Mouse (Mus musculus) gastrocnemius, adult 2 months (tissue): ENCODE data around the gene Fut8. TPM values are rescaled to one million over a fixed set of nuclear protein-coding genes. Genes with fewer than 3 reads are reported as not detected.

Source experiments
- DNase-seq: peaks from one replicate; pipeline ENCODE4 v3.0.0; 2022
- H3K27ac ChIP-seq: fragments of 200-600 bp; 2 replicates; pipeline ENCODE4 v1.8.1; 2022; ENCODE audit warnings: mild to moderate bottlenecking
- H3K4me3 ChIP-seq: fragments of 200-600 bp; 2 replicates; pipeline ENCODE4 v1.8.1; 2022; ENCODE audit warnings: mild to moderate bottlenecking, moderate library complexity
- CTCF ChIP-seq: fragments of 200-600 bp; IDR thresholded peaks from 2 replicates; pipeline ENCODE4 v1.8.1; 2022; ENCODE audit warnings: antibody characterized with exemption, mild to moderate bottlenecking, moderate library complexity
- intact Hi-C: fragments of 180-260 bp; cut with DNase I; formaldehyde crosslinking; loops from one replicate; pipeline ENCODE4 v1.15.1; 2025
- long read RNA-seq, 2 experiments: library from polyadenylated mRNA; stranded (forward); transcript quantifications; one replicate each; pipeline ENCODE4 v2.0.0; 2021
- total RNA-seq, 2 experiments: library from RNA; stranded (reverse); gene quantifications; 2 replicates each; pipeline ENCODE4 v1.2.3; 2021

Gene Fut8
- total RNA-seq = 10 to 100 TPM; 14.9 to 16.5 TPM
- long read RNA-seq, experiment 1, transcript Fut8-201 (12 exons, 3,358 nt) = major isoform, 23 of 26 reads
- long read RNA-seq, experiment 1, partial matches to known transcripts = 2 of 26 reads
- long read RNA-seq, experiment 1, other reads (novel, unspliced or antisense) = 1 of 26 reads
- long read RNA-seq, experiment 2, transcript Fut8-201 (12 exons, 3,358 nt) = major isoform, 21 of 28 reads
- long read RNA-seq, experiment 2, partial matches to known transcripts = 0 of 28 reads
- long read RNA-seq, experiment 2, other reads (novel, unspliced or antisense) = 5 of 28 reads

DNA sequence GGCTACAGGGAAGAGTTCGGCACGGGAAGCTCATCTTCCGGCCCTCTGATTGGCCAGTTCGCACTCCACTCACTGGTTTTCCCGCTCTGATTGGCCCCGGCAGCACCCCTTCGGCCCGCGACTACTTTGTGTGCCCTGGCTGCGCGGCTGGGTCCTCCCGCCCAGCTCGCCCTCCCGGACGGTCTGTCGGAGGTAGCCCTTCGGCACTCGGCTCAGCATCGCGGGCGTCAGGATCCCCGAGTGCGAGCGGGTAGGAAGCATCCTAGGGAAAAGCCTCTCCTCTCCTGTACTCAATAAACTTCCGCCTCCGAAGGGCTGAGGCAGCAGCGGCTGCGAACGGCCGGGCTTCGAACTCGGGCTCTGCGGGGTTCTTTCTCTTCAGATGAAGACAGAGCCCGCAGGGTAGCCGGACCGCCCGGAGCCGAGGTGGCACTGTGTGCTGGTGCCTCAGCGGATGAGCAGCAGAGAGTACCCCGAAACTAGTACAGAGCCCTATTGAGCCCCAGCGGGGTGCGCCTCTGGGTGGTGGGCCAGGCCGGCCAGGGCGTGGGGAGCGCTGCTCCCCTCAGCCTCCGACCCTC lies at the start of gene Fut8:
Gene Fut8 (plus strand): TSS at position 176 of the 581 bp plus-strand sequence.
- peak; percentile 95 for DNase-seq
- Histone ChIP-seq H3K4me3 (peak within 1 kb of the TSS; percentile 98), H3K27ac (peak within 1 kb of the TSS; percentile 97)
- TF ChIP-seq CTCF = no peak
- intact Hi-C loops = loop anchor here (5.0 to 10.0 kb wide), 5 partner anchors 186 to 987 kb away; partner anchors contain the start of gene Gphn

DNA sequence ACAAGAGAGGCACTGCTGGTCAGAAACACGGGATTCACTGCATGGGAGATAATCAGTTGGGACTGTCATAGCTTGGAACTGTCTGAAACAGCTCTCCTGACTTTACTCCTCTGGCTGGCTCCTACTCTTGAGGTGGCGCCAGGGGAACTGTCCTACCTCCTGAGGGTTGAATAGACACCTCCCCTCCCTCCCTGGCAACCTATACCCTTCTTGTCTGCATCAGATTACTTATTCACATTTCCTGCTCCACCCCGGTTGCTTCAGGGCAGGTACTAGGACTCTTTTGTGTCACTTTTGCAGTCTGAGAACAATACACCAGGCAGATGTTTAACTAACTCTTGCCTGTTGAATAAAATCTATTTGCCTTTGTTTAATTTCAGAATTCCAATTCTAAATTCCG lies 48.8 kb upstream of the Fut8 start:
- intact Hi-C loops = no loop called here
- TF ChIP-seq CTCF = no peak
- no peak overlapping the region for H3K4me3 ChIP-seq
- no peak for DNase-seq
- H3K27ac ChIP-seq = no peak overlapping the region

GRCm38 (mm10) chr12:77189933-77190446 lies 47.9 kb upstream of the Fut8 start:
- TF ChIP-seq CTCF = no peak
- no peak overlapping the region for H3K4me3 ChIP-seq
- no peak for DNase-seq
- intact Hi-C loops = no loop called here
- H3K27ac ChIP-seq = no peak overlapping the region

GRCm38 (mm10) chr12:77191478-77192271 lies 46.2 kb upstream of the Fut8 start:
- Histone ChIP-seq H3K27ac (no peak overlapping the region), H3K4me3 (no peak overlapping the region)
- intact Hi-C loops = no loop called here
- no peak for DNase-seq
- TF ChIP-seq CTCF = no peak

GRCm38 (mm10) chr12:77192714-77193113 lies 45.2 kb upstream of the Fut8 start:
- no peak overlapping the region for H3K27ac ChIP-seq
- intact Hi-C loops = no loop called here
- no peak for DNase-seq
- TF ChIP-seq CTCF = no peak
- H3K4me3 ChIP-seq = no peak overlapping the region

GRCm38 (mm10) chr12:77193225-77193716 lies 44.7 kb upstream of the Fut8 start:
- no peak overlapping the region for H3K27ac ChIP-seq
- intact Hi-C loops = no loop called here
- no peak overlapping the region for H3K4me3 ChIP-seq
- DNase-seq = no peak
- no peak for TF ChIP-seq CTCF

GRCm38 (mm10) chr12:77195044-77195443 lies 42.9 kb upstream of the Fut8 start:
- Histone ChIP-seq H3K27ac (no peak overlapping the region), H3K4me3 (no peak overlapping the region)
- no peak for DNase-seq
- no peak for TF ChIP-seq CTCF
- intact Hi-C loops = no loop called here

DNA sequence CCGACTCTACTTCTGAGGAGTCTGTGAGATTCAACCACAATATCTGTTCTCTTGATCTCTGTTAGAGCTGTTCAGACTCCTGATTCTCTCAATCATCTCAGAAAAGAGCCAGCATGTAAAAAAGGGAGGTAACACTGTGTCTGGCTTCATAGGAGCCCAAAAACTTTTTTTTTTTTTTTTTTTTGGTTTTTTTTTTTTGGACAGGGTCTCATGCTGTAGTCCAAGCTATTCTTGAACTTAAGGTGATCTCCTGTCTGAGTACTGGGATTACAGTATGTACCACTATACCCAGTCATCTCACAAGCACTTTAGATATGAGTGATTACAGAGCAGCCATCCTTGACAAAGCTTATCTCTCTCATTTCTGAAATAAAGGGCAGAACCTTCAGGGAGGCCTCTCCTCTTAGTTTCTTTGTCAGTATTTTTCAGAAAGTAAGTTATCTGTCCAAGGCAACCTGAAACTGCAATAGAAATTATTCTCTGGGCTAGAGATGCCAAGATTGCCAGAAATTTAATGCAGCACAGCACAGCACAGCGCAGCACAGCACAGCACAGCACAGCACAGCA lies 41.3 kb upstream of the Fut8 start:
- Histone ChIP-seq H3K27ac (no peak overlapping the region), H3K4me3 (no peak overlapping the region)
- TF ChIP-seq CTCF = no peak
- intact Hi-C loops = no loop called here
- no peak for DNase-seq

- TF ChIP-seq CTCF = no peak
- Histone ChIP-seq H3K4me3 (no peak overlapping the region), H3K27ac (no peak overlapping the region)
- intact Hi-C loops = no loop called here
- DNase-seq = no peak
Observed at GRCm38 (mm10) chr12:77197121-77197599, 40.8 kb upstream of the Fut8 start.

DNA sequence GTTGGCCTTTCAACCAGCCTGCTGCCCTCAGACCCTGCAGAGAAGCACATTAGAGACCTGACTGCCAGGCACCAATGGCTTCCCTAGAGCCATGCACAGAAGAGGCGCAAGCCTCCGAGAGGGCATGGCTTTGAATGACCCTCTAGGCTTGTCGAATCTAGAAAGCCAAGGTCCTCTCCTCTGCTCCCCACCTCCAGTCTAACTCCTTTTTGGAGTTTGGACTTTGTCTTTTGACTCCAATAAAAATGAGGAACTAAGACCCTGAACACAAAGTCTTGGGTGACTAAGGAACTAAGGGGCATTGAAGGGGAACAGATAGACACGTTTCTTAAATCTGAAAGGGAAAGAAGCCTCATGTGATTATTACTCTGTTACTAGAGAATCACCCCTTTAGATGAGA lies 39.7 kb upstream of the Fut8 start:
- DNase-seq = no peak
- Histone ChIP-seq H3K27ac (no peak overlapping the region), H3K4me3 (no peak overlapping the region)
- intact Hi-C loops = no loop called here
- no peak for TF ChIP-seq CTCF

DNA sequence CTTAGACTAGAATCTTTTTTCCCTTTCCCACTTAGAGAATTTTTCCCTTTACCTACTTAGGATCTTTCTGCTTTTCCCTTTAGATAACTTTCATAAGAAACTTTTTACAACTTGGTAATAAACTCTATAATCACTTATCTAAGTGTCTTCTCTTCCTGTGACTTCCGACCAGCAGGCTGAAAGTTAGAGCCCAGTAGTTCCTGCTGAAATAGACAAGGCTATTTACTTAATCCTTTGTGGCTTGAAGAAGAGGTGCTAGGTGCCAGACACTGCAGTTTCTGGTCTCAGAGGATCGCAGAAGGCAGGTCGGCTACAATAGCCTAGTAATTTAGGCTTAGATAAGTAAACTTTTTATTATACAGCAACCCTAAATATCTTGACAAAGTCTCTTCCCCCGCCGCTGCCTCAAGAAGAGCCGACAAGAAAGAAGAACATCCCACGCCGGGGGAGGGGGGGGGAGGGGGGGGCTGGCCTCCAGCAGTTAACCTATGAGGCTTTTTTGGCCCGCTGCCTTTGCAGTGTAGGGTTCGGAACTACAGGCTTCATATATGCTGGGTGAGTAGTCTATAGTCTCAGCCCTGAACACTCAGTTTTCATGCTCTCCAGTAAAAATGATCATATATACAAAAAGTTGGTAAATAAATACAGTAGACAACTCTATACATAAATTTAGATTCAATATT lies 36.3 kb upstream of the Fut8 start:
- Histone ChIP-seq H3K27ac (no peak overlapping the region), H3K4me3 (no peak overlapping the region)
- DNase-seq = no peak
- intact Hi-C loops = no loop called here
- TF ChIP-seq CTCF = no peak

DNA sequence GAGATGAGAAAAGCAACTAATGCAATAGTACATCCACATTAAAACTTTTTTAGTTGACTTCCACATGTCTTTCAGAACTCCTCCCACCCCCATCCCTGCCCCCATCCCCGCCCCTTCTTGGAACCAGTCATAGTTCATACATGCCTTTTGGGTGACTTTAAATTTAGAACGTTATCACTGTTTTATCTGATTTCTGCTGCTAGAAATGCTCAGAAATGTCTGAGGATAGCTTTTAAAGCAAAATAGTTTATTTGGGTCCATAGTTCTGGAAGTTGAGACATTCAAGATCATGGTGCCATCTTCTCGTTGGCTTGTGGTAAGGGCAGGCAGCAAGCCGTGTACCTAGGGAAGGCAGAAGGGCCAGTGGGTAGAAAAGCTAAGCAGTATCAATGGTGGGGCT lies 34.8 kb upstream of the Fut8 start:
- no peak overlapping the region for H3K27ac ChIP-seq
- no peak for TF ChIP-seq CTCF
- DNase-seq = no peak
- intact Hi-C loops = no loop called here
- H3K4me3 ChIP-seq = no peak overlapping the region
